Mouse (Mus musculus) forebrain, postnatal 0 days (tissue): ENCODE results near the gene Gtf3c5. TPM values are rescaled to one million over a fixed set of nuclear protein-coding genes. Genes with fewer than 3 reads are reported as not detected.

Experiments
- ATAC-seq: fragments of 200-750 bp; cut with Nextera tagmentation; 2 replicates; pipeline ENCODE4 v1.8.0; 2017; ENCODE audit warnings: mild to moderate bottlenecking, moderate library complexity
- DNase-seq: peaks from one replicate; pipeline ENCODE4 v3.0.0-alpha.2; 2015
- H3K27ac ChIP-seq: fragments of 300-500 bp; sonication (generic); 2 replicates; pipeline ENCODE4 v1.5.1; 2014; ENCODE audit warnings: low read depth, mild to moderate bottlenecking, antibody characterized with exemption, low read length, moderate library complexity, mixed read lengths
- H3K27me3 ChIP-seq: fragments of 300-500 bp; sonication (generic); 2 replicates; pipeline ENCODE4 v1.6.1; 2014; ENCODE audit warnings: mild to moderate bottlenecking, low read length, mixed read lengths; ENCODE audit not compliant: insufficient read depth
- H3K36me3 ChIP-seq: fragments of 300-500 bp; sonication (generic); 2 replicates; pipeline ENCODE4 v1.6.1; 2014; ENCODE audit warnings: mild to moderate bottlenecking, moderate library complexity; ENCODE audit not compliant: insufficient read depth
- H3K4me1 ChIP-seq: fragments of 300-500 bp; sonication (generic); 2 replicates; pipeline ENCODE4 v1.6.1; 2014; ENCODE audit warnings: antibody characterized with exemption; ENCODE audit not compliant: insufficient read depth
- H3K4me2 ChIP-seq: fragments of 300-500 bp; sonication (generic); 2 replicates; pipeline ENCODE4 v1.6.1; 2014; ENCODE audit warnings: low read depth, mild to moderate bottlenecking, moderate library complexity
- H3K4me3 ChIP-seq: fragments of 300-500 bp; sonication (generic); 2 replicates; pipeline ENCODE4 v1.5.1; 2014; ENCODE audit warnings: low read depth, low read length, mixed read lengths
- H3K9ac ChIP-seq: fragments of 300-500 bp; sonication (generic); 2 replicates; pipeline ENCODE4 v1.6.1; 2014; ENCODE audit warnings: mild to moderate bottlenecking
- H3K9me3 ChIP-seq: fragments of 300-500 bp; sonication (generic); 2 replicates; pipeline ENCODE4 v1.6.1; 2016; ENCODE audit warnings: low read length
- CTCF ChIP-seq: sonication (generic); IDR thresholded peaks from 2 replicates; pipeline ENCODE4 v1.5.1; 2016; ENCODE audit warnings: antibody characterized with exemption, control low read depth, low read depth
- WGBS: fragments of 180-500 bp; shearing (Covaris S2); extraction: QIAGEN DNeasy Blood & Tissue Kit; methylation state at CpG from one replicate; pipeline ENCODE4 v1.1.7; 2014; 5-methylcytosine and 5-hydroxymethylcytosine counted together
- polyA plus RNA-seq: library from polyadenylated mRNA; unstranded; fragments of >200 nt; fragmentation: Nextera tagmentation; extraction: Ambion mirVana; gene quantifications from 2 replicates; pipeline ENCODE4 v1.2.1, GENCODE M21; 2015
- total RNA-seq: library from RNA; depleted of rRNA; stranded (reverse); fragments of >200 nt; gene quantifications from 2 replicates; pipeline ENCODE4 v1.2.3, GENCODE M21; 2014

Gene Gtf3c5
- total and polyA plus RNA-seq, 2 experiments from 2014 or later: 32.7 to 33.3 TPM

DNA sequence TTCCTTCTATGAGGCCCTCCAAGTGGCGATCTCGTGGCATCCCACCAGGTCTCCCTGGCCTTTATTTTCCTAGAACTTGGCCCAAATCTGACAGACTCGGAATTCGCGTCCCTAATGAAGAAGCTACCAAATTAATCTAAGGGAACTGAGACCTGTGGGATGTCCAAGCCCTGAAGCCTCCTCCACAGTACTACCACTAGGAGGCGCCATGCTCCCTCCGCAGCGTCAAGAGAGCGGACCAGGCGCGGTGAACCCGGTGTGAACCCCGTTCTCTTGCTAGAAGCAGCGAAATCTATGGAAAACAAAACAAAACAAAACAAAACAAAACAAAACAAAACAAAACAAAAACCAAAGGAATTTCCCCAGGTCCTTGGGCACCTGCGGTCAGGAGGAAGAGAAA lies 9.3 kb upstream of the Gtf3c5 start:
- Histone ChIP-seq H3K36me3 (no peaks in the 10 kb centered on the region), H3K27me3 (no peaks in the 10 kb centered on the region), H3K4me1 (no peaks in the 10 kb centered on the region), H3K27ac (no peak overlapping the region), H3K9me3 (no peaks in the 10 kb centered on the region), H3K4me2 (no peak overlapping the region), H3K4me3 (no peak overlapping the region), H3K9ac (no peak overlapping the region)
- peak; percentile 70 for TF ChIP-seq CTCF
- DNase-seq (peak; percentile 35), ATAC-seq (no peak)
- 8% methylated on average over 15 of the region's 15 CpGs for WGBS

DNA sequence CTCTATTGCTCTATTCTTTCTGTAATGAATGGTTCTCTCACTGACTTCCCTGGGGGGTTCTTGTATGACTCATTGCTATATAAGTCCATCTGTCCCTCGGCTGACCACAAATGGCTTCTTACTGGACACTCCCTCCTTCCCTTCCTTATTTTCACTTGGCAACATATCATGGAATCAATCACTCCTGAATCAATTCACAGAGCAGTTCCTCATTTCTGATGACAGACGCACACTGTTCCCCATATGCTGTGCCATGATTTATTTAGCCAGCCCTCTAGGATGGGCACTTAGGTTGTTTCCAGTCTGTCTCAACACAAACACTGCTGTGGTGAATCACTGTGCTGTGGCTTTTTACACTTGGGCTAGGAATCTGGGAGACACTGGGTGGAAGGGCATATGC lies 7.9 kb upstream of the Gtf3c5 start:
- no peak for TF ChIP-seq CTCF
- Histone ChIP-seq H3K4me3 (no peak overlapping the region), H3K4me2 (no peak overlapping the region), H3K9me3 (no peaks in the 10 kb centered on the region), H3K36me3 (no peaks in the 10 kb centered on the region), H3K27ac (no peak overlapping the region), H3K9ac (no peak overlapping the region), H3K27me3 (no peaks in the 10 kb centered on the region), H3K4me1 (no peaks in the 10 kb centered on the region)
- 73% methylated on average over 2 of the region's 2 CpGs for whole genome bisulfite sequencing
- no peak for ATAC-seq
- DNase-seq: no peak

DNA sequence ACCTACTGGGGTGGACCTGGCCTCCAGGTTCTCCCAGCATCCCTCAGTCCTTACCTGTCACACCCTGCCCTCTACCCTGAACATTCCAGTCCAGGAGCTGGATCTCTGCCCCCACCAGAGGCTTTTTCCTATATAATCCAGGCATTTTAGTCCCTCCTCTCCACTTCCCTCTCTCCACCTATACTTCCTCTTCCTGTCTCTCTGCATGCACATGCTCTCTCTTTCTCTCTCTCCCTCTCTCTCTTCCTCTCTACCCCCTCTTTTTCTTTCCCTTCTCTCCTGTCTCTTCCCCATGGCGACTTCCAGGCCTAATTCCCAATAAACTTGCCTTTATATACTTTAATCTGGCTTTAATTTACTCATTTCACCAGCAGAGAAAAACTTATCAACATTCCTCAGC lies 5.0 kb upstream of the Gtf3c5 start:
- H3K27me3 ChIP-seq: no peaks in the 10 kb centered on the region
- ATAC-seq (no peak), DNase-seq (no peak)
- TF ChIP-seq CTCF: no peak
- H3K4me2 ChIP-seq: no peak overlapping the region
- no peaks in the 10 kb centered on the region for H3K36me3 ChIP-seq
- no peak overlapping the region for H3K9ac ChIP-seq
- H3K9me3 ChIP-seq: no peaks in the 10 kb centered on the region
- WGBS: 36% methylated on average over 1 of the region's 1 CpGs
- H3K4me3 ChIP-seq: no peak overlapping the region
- H3K27ac ChIP-seq: no peak overlapping the region
- H3K4me1 ChIP-seq: no peaks in the 10 kb centered on the region

DNA sequence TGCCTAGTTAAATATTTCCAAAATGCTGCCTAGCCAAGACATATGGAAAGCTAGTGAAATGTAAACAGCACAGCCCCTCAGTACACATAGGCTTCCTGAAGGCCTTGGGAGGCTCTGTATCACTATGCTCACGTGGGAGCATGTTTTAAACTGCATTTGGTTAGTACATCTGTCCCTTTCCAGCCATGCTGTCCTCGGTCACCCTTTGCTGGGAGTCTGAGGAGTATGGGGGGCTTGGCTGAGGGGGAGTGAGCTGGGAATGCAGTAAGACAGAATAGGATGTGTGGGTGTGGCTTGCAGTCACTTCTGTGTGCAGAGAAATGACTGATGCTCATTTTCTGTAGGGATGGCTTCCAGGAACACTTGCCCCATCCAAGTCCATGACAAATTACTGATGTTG lies 2.2 kb upstream of the Gtf3c5 start:
- Histone ChIP-seq H3K4me2 (no peak overlapping the region), H3K27ac (no peak overlapping the region), H3K4me1 (0 out of 2 replicates have a peak, but pooled peaks cover 6% of the 10 kb centered on the region), H3K36me3 (0 out of 2 replicates have a peak, but pooled peaks cover 2% of the 10 kb centered on the region), H3K9ac (no peak overlapping the region), H3K4me3 (no peak overlapping the region), H3K9me3 (no peaks in the 10 kb centered on the region), H3K27me3 (no peaks in the 10 kb centered on the region)
- no peak for DNase-seq
- WGBS: 43% methylated on average over 2 of the region's 2 CpGs
- no peak for TF ChIP-seq CTCF
- no peak for ATAC-seq

DNA sequence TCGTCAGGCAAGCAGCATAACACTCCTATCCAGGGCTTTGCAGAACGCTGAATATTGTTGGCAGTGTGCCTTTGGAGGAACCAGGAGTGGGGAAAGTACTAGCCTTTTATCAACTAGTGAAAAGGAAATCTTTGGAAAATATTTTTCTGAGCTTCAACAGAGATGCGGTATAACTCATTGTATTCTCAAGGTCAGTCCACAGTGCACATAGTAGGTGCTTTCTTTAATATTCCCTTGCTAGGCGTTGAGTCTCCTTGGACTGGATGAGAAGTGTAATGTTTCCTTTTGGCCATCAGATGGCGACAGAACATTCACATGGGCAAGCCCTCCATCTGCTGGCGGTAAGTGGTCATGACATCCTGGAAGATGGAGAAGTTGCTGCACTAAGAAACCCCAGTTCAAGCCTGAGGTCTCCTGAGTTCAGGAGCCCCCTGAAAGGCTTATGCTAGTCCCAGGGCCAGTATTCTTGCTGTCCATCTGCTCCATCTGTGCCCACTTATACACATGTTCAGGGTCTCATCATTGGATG lies 1.6 kb upstream of the Gtf3c5 start:
- no peak overlapping the region for H3K4me3 ChIP-seq
- 0 out of 2 replicates have a peak, but pooled peaks cover 6% of the 10 kb centered on the region for H3K4me1 ChIP-seq
- DNase-seq: peak; percentile 88
- H3K9ac ChIP-seq: no peak overlapping the region
- H3K9me3 ChIP-seq: no peaks in the 10 kb centered on the region
- no peak overlapping the region for H3K4me2 ChIP-seq
- H3K27me3 ChIP-seq: no peaks in the 10 kb centered on the region
- TF ChIP-seq CTCF: peak; percentile 100
- WGBS: 16% methylated on average over 6 of the region's 6 CpGs
- no peak overlapping the region for H3K27ac ChIP-seq
- no peak for ATAC-seq
- H3K36me3 ChIP-seq: 0 out of 2 replicates have a peak, but pooled peaks cover 4% of the 10 kb centered on the region

DNA sequence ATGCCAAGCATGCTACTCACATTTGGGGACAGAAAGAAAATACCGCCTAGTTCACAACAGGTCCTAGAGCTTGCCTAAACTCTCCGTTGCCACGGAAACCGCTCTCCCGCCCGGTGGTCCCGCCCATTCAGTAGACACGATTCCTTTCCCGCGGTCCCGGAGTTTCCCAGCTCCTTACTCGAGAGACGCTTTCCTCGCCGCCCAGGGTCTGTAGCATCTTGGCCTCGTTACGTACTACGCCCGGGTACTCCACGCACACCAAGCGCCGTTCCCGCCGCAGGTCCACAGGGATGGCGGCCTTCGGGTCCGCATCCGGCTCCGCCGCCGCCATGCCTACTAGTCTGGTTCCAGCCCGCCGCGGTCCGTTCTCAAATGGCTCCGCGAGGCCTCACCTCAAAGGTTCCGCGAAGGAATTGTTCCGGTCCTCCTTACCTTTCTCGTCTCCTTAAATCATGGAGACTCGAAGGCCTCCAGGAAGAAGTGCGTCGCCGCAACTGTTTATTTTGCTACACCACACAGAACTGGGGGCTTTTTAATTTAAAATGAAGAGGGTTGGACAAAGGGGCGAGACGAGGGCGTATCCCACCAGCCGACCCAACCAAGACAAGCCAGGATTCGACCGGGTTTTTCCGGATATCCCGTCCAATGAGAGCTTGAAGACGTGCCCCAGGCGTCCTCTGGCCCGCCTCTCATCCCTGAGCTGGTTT lies 751 bp downstream of the Gtf3c5 start:
- Histone ChIP-seq H3K4me1 (0 out of 2 replicates have a peak, but pooled peaks cover 6% of the 10 kb centered on the region), H3K9ac (peak overlapping the region; percentile 69), H3K27ac (peak overlapping the region; percentile 97), H3K4me3 (peak overlapping the region; percentile 71), H3K36me3 (peaks cover 11% of the 10 kb centered on the region), H3K9me3 (no peaks in the 10 kb centered on the region), H3K27me3 (no peaks in the 10 kb centered on the region), H3K4me2 (peak overlapping the region; percentile 61)
- DNase-seq: peak; percentile 95
- WGBS: 2% methylated on average over 56 of the region's 56 CpGs
- TF ChIP-seq CTCF: no peak
- peak; percentile 97 for ATAC-seq

DNA sequence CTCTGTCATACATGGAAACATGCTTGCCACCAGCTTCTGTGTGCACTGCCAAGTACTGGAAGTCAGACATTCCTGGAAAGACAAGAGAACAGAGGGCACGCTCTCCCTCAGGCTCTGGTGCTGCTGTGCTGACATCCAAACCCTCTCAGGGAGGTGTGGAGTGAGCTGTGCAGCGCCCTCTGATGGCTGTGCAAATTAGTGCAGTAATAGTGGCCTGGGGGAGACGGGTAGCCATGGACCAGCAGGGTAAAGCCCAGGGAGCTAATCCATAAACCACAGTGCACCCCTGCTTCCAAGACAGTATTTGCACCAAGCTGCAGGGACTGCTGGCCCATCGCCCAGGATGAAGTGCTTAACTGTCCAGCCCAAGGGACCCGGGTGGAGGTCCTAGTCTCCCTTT lies 5.5 kb downstream of the Gtf3c5 start:
- Histone ChIP-seq H3K4me3 (no peak overlapping the region), H3K4me2 (no peak overlapping the region), H3K27me3 (no peaks in the 10 kb centered on the region), H3K27ac (no peak overlapping the region), H3K4me1 (0 out of 2 replicates have a peak, but pooled peaks cover 6% of the 10 kb centered on the region), H3K9ac (no peak overlapping the region), H3K36me3 (peaks cover 44% of the 10 kb centered on the region), H3K9me3 (no peaks in the 10 kb centered on the region)
- no peak for ATAC-seq
- DNase-seq: no peak
- WGBS: 59% methylated on average over 5 of the region's 5 CpGs
- TF ChIP-seq CTCF: peak; percentile 44
